Mouse (Mus musculus): ENCODE measurements around the gene Lrg1. TPM values are rescaled to one million over a fixed set of nuclear protein-coding genes. Genes with fewer than 3 reads are reported as not detected.

Gene Lrg1
- polyA plus RNA-seq, 1 experiment from 2014 or later = not detected

GRCm38 (mm10) chr17:56153643-56154042 lies 31.8 kb upstream of the Lrg1 start:
- Histone ChIP-seq H3K27me3 (replicated peaks; ENCODE audit: control insufficient read depth, insufficient read depth, low read length) (peaks cover 18% of the 10 kb centered on the region), H3K4me2 (ENCODE audit: low read length) (no peak overlapping the region), H3K9me3 (replicated peaks; ENCODE audit: control insufficient read depth, low read length) (no peaks in the 10 kb centered on the region), H3K9ac (ENCODE audit: low read length) (no peak overlapping the region), H3K27ac (ENCODE audit: low read depth, low read length) (no peak overlapping the region), H3K4me1 (ENCODE audit: control insufficient read depth, insufficient read depth, low read length) (no peaks in the 10 kb centered on the region), H3K36me3 (ENCODE audit: control insufficient read depth, insufficient read depth, low read length) (no peaks in the 10 kb centered on the region), H3K4me3 (ENCODE audit: low read depth, low read length) (no peak overlapping the region)
- 34% methylated on average over 9 of the region's 9 CpGs for WGBS
- ATAC-seq = peak; percentile 64
- peak; percentile 74 for DNase-seq (ENCODE audit: low spot score)

DNA sequence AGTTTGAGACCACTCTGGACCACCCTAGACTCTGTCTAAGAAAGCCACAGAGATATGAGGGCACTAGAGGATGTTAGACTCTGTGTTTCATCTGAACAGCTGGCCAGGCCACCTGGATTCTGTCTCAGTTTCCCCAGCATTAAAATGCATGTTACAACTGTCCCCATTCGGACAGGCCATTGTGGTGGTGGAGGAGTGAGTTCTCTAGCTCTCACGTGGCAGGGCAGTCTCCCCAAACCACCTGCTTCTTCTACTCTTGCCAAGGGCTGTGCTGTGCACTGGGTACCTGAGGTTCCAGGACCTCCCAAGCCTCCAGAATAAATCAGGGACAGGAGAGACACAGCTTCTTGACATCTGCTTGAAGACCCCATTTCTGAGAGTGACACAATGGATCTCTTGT lies 28.1 kb upstream of the Lrg1 start:
- no peak overlapping the region for H3K27ac ChIP-seq (ENCODE audit: low read depth, low read length)
- no peak for ATAC-seq
- H3K4me2 ChIP-seq (ENCODE audit: low read length) = no peak overlapping the region
- 41% methylated on average over 2 of the region's 2 CpGs for WGBS
- no peaks in the 10 kb centered on the region for H3K4me1 ChIP-seq (ENCODE audit: control insufficient read depth, insufficient read depth, low read length)
- peaks cover 19% of the 10 kb centered on the region for H3K27me3 ChIP-seq (replicated peaks; ENCODE audit: control insufficient read depth, insufficient read depth, low read length)
- DNase-seq (ENCODE audit: low spot score) = no peak
- H3K4me3 ChIP-seq (ENCODE audit: low read depth, low read length) = no peak overlapping the region
- no peaks in the 10 kb centered on the region for H3K9me3 ChIP-seq (replicated peaks; ENCODE audit: control insufficient read depth, low read length)
- H3K9ac ChIP-seq (ENCODE audit: low read length) = no peak overlapping the region
- no peaks in the 10 kb centered on the region for H3K36me3 ChIP-seq (ENCODE audit: control insufficient read depth, insufficient read depth, low read length)

GRCm38 (mm10) chr17:56148790-56149618 lies 27.2 kb upstream of the Lrg1 start:
- H3K9ac ChIP-seq (ENCODE audit: low read length) = peak overlapping the region; percentile 56
- peaks cover 19% of the 10 kb centered on the region for H3K27me3 ChIP-seq (replicated peaks; ENCODE audit: control insufficient read depth, insufficient read depth, low read length)

DNA sequence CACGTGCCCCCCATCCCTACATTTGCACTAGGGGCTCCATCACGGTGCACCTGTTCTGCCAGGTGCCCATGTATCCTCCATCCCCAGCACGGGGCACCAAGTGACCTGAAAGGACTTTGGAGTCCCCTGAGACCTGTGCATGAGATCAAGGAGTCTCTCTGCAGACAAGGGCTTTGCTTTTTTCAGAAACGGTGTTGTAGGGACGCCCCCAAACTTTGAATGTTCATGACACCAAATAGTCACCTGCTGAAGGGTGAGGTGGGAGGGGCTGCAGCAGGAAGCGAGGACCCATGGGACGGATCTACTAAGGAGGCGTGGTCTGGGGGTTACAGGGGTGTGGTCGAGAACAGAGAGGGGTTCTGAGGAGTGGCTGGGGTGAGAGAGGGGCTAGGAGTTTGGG lies 26.5 kb upstream of the Lrg1 start:
- Histone ChIP-seq H3K27ac (ENCODE audit: low read depth, low read length) (no peak overlapping the region), H3K4me2 (ENCODE audit: low read length) (peak overlapping the region; percentile 51), H3K27me3 (replicated peaks; ENCODE audit: control insufficient read depth, insufficient read depth, low read length) (peaks cover 19% of the 10 kb centered on the region), H3K4me3 (ENCODE audit: low read depth, low read length) (0 out of 2 replicates have a peak overlapping the region, but pooled peaks have one; percentile 23), H3K9me3 (replicated peaks; ENCODE audit: control insufficient read depth, low read length) (no peaks in the 10 kb centered on the region), H3K36me3 (ENCODE audit: control insufficient read depth, insufficient read depth, low read length) (no peaks in the 10 kb centered on the region), H3K9ac (ENCODE audit: low read length) (peak overlapping the region; percentile 56; the same call in 1 of the 2 replicates), H3K4me1 (ENCODE audit: control insufficient read depth, insufficient read depth, low read length) (no peaks in the 10 kb centered on the region)
- no peak for DNase-seq (ENCODE audit: low spot score)
- no peak for ATAC-seq
- WGBS = 13% methylated on average over 9 of the region's 9 CpGs

More at GRCm38 (mm10) chr17:56148790-56149618, 27.2 kb upstream of the Lrg1 start:
- Histone ChIP-seq H3K27ac (ENCODE audit: low read depth, low read length) (no peak overlapping the region), H3K4me3 (ENCODE audit: low read depth, low read length) (peak overlapping the region; percentile 23), H3K36me3 (ENCODE audit: control insufficient read depth, insufficient read depth, low read length) (no peaks in the 10 kb centered on the region), H3K4me1 (ENCODE audit: control insufficient read depth, insufficient read depth, low read length) (no peaks in the 10 kb centered on the region), H3K4me2 (ENCODE audit: low read length) (peak overlapping the region; percentile 51), H3K9me3 (replicated peaks; ENCODE audit: control insufficient read depth, low read length) (no peaks in the 10 kb centered on the region)
- ATAC-seq = peak; percentile 38; the same call in 1 of the 2 replicates
- WGBS = under 1% methylated on average over 30 of the region's 30 CpGs
- DNase-seq (ENCODE audit: low spot score) = no peak

DNA sequence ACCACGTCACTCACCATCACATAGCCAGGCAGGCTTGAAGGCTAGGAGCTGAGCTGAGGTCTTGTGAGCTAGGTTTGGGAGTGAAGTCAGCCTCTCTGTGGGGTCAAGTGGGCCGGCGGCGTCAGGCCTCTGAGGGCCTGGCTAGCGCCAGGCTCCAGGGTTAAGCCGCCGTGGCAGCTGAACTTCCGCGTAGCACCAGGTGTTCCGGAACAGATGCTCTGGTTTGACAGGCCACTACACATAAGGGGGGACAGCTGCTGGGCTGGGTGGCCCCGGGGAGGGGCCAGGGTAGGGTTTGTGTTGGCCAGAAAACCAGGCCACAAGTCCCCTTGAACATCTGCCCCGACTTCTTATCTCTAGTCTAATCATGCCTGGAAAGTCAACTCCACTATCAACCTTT lies 25.6 kb upstream of the Lrg1 start:
- Histone ChIP-seq H3K4me2 (ENCODE audit: low read length) (no peak overlapping the region), H3K9me3 (replicated peaks; ENCODE audit: control insufficient read depth, low read length) (no peaks in the 10 kb centered on the region), H3K36me3 (ENCODE audit: control insufficient read depth, insufficient read depth, low read length) (no peaks in the 10 kb centered on the region), H3K4me1 (ENCODE audit: control insufficient read depth, insufficient read depth, low read length) (no peaks in the 10 kb centered on the region), H3K27me3 (replicated peaks; ENCODE audit: control insufficient read depth, insufficient read depth, low read length) (peaks cover 19% of the 10 kb centered on the region), H3K9ac (ENCODE audit: low read length) (no peak overlapping the region), H3K27ac (ENCODE audit: low read depth, low read length) (no peak overlapping the region), H3K4me3 (ENCODE audit: low read depth, low read length) (no peak overlapping the region)
- 70% methylated on average over 12 of the region's 12 CpGs for WGBS
- ATAC-seq (no peak), DNase-seq (ENCODE audit: low spot score) (no peak)

DNA sequence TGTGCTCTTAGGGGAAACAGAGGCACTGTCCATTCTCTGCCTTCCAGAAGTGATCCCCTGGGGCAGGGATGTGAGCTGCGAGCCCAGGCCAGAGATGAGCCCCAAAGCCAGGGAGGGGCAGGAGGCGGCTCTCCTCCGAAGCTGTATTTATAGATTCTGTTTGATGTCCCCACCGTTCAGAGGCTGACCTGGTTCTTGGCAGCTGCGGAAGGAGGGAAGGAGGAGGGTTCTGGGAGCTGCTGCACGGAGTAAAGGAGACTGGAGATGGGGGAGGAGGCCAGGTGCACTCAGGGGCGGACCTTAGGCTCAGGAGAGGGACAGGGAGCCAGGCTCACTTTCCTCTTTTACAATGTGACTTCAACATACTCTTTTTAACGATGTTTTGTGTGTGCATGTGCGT lies 24.3 kb upstream of the Lrg1 start:
- no peak overlapping the region for H3K27ac ChIP-seq (ENCODE audit: low read depth, low read length)
- 21% methylated on average over 9 of the region's 9 CpGs for WGBS
- no peak for DNase-seq (ENCODE audit: low spot score)
- no peaks in the 10 kb centered on the region for H3K9me3 ChIP-seq (replicated peaks; ENCODE audit: control insufficient read depth, low read length)
- no peak for ATAC-seq
- peaks cover 9% of the 10 kb centered on the region for H3K4me1 ChIP-seq (ENCODE audit: control insufficient read depth, insufficient read depth, low read length)
- H3K4me3 ChIP-seq (ENCODE audit: low read depth, low read length) = no peak overlapping the region
- no peaks in the 10 kb centered on the region for H3K36me3 ChIP-seq (ENCODE audit: control insufficient read depth, insufficient read depth, low read length)
- H3K4me2 ChIP-seq (ENCODE audit: low read length) = no peak overlapping the region
- peaks cover 23% of the 10 kb centered on the region for H3K27me3 ChIP-seq (replicated peaks; ENCODE audit: control insufficient read depth, insufficient read depth, low read length)
- H3K9ac ChIP-seq (ENCODE audit: low read length) = no peak overlapping the region

DNA sequence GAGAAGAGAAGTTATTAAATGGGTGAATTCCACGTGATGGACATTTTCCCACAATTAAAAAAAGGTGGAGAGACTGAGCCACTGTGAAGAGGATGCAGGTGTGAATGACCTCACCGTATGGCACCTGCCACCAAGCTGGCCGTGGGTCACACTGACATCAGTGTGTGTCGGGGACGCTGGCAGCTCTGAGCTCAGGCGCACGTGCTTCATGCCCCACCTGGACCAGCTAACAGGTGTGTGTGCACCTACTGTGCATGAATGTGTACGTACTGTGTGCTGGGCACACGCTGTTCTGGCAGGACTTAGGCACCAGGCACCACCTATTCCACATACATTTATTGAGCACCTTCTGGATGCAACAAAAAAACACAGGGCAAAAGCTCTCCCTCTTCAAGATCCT lies 22.7 kb upstream of the Lrg1 start:
- Histone ChIP-seq H3K4me3 (ENCODE audit: low read depth, low read length) (no peak overlapping the region), H3K4me1 (ENCODE audit: control insufficient read depth, insufficient read depth, low read length) (peaks cover 9% of the 10 kb centered on the region), H3K9me3 (replicated peaks; ENCODE audit: control insufficient read depth, low read length) (no peaks in the 10 kb centered on the region), H3K4me2 (ENCODE audit: low read length) (no peak overlapping the region), H3K9ac (ENCODE audit: low read length) (no peak overlapping the region), H3K36me3 (ENCODE audit: control insufficient read depth, insufficient read depth, low read length) (no peaks in the 10 kb centered on the region), H3K27ac (ENCODE audit: low read depth, low read length) (no peak overlapping the region), H3K27me3 (replicated peaks; ENCODE audit: control insufficient read depth, insufficient read depth, low read length) (peaks cover 24% of the 10 kb centered on the region)
- ATAC-seq (no peak), DNase-seq (ENCODE audit: low spot score) (no peak)
- WGBS = 76% methylated on average over 9 of the region's 9 CpGs

DNA sequence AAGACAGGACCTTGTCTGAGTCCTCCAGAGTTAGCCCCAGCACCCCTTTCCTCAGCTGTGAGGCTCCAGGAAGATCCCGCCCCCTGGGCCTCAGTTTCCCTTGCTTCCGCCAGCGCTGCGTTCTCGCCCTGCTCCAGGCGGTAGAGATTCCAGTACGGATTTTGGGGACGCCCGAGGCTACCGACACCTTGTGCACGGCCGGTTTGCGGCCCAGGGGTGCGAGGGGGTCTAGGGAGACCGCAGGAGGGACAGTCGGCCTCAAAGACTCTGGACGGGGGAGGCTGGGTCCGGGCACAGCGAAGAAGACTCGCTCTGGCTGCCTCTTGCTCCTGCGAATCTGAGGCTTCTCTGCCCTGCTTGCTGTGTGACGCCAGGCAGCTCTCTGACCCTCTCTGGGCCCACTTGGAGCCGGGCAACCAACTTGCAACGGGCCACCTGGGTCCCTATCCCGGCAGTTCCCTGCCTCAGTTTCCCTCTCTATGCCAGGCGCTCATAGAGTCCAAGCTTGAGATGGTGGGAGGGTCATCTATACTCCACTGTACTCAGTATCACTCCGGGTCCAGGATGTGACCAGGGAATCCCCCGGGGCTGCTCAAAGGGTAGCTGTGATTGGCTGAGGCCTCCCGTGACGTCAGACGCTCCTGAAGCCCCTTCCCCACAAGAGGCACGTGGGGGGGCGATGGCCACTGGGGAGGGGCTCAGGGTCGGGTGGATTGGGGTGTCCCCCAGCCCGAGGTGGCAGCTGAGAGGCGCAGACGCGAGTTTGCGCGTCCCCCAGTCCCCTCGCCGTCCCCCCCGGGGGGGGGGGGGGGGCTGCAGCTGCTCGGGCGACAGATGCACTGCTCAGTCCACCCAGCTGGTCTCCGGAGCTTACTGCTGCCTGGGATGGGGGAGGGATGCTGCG lies 20.2 kb upstream of the Lrg1 start:
- Histone ChIP-seq H3K9ac (ENCODE audit: low read length) (peak overlapping the region; percentile 54), H3K27me3 (replicated peaks; ENCODE audit: control insufficient read depth, insufficient read depth, low read length) (peaks cover 19% of the 10 kb centered on the region), H3K36me3 (ENCODE audit: control insufficient read depth, insufficient read depth, low read length) (no peaks in the 10 kb centered on the region), H3K4me1 (ENCODE audit: control insufficient read depth, insufficient read depth, low read length) (peaks cover 13% of the 10 kb centered on the region), H3K4me3 (ENCODE audit: low read depth, low read length) (peak overlapping the region; percentile 38), H3K4me2 (ENCODE audit: low read length) (peak overlapping the region; percentile 67), H3K9me3 (replicated peaks; ENCODE audit: control insufficient read depth, low read length) (no peaks in the 10 kb centered on the region), H3K27ac (ENCODE audit: low read depth, low read length) (no peak overlapping the region)
- DNase-seq (ENCODE audit: low spot score) (peak; percentile 62), ATAC-seq (peak; percentile 54)
- WGBS = under 1% methylated on average over 46 of the region's 47 CpGs

Data from forebrain, embryonic 14.5 days (tissue).